18 mouse cellular contexts compared by ENCODE assay signal in genomic region chr2:178433903-178434302, GRCm38 (mm10). TPM values are rescaled to one million over a fixed set of nuclear protein-coding genes. Genes with fewer than 3 reads are reported as not detected.
"Had no signal": no experiment of that assay in that cellular context is flagged by ENCODE, and none has a peak within 500 bp of the region (broad histone marks: within the 10 kb centered on the region; RNA-seq: fewer than 3 reads in every experiment).

No protein-coding gene starts in this region.

- H3K27me3 ChIP-seq: midbrain, embryonic 13.5 days; midbrain, embryonic 15.5 days; neural tube, embryonic 12.5 days had no signal

- H3K4me2 ChIP-seq: lung, embryonic 14.5 days; midbrain, embryonic 11.5 days; midbrain, embryonic 13.5 days; midbrain, embryonic 15.5 days; neural tube, embryonic 12.5 days; stomach, embryonic 15.5 days had no signal

- H3K4me1 ChIP-seq: midbrain, embryonic 15.5 days; neural tube, embryonic 12.5 days; stomach, embryonic 15.5 days had no signal

- H3K9me3 ChIP-seq: megakaryocyte, embryonic 14.5 days; midbrain, embryonic 13.5 days; midbrain, embryonic 15.5 days; neural tube, embryonic 12.5 days; stomach, embryonic 15.5 days had no signal

- DNase-seq: lung, adult 18-20 months; lung, embryonic 14.5 days; lung, postnatal 10 days; lung, postnatal 4 days; right cerebral cortex, postnatal 14 days; thymus, adult 18-20 months; thymus, postnatal 14 days; thymus, postnatal 36 days had no signal

- H3K36me3 ChIP-seq: midbrain, embryonic 13.5 days; midbrain, embryonic 15.5 days; neural tube, embryonic 12.5 days; stomach, embryonic 15.5 days had no signal

- H3K4me3 ChIP-seq: megakaryocyte, embryonic 14.5 days; midbrain, embryonic 13.5 days; midbrain, embryonic 15.5 days; neural tube, embryonic 12.5 days; stomach, embryonic 15.5 days had no signal

- ATAC-seq: midbrain, embryonic 13.5 days; midbrain, embryonic 15.5 days had no signal

- H3K27ac ChIP-seq: midbrain, embryonic 13.5 days; midbrain, embryonic 15.5 days; neural tube, embryonic 12.5 days; stomach, embryonic 15.5 days had no signal

- H3K9ac ChIP-seq: lung, embryonic 14.5 days; midbrain, embryonic 13.5 days; midbrain, embryonic 15.5 days; neural tube, embryonic 12.5 days; stomach, embryonic 15.5 days had no signal

RNA-seq across cellular contexts. Expression of gene Cdh26, which starts 3.6 kb away (rescaled TPM):
- total RNA-seq: monocyte, adult 5-6 weeks; neutrophil, adult 5-6 weeks had no signal
- polyA plus RNA-seq: lung, embryonic 14.5 days; spleen, adult 2 months had no signal

RNA-seq across cellular contexts. Expression of gene Sycp2, which starts 26.4 kb away (rescaled TPM):
- total RNA-seq: monocyte, adult 5-6 weeks had no signal
- polyA plus RNA-seq: lung, embryonic 16.5 days; midbrain, embryonic 11.5 days; spleen, adult 2 months had no signal
